Mouse (Mus musculus) kidney, adult 2 months (tissue): ENCODE measurements around the gene Dgkh. TPM values are rescaled to one million over a fixed set of nuclear protein-coding genes. Genes with fewer than 3 reads are reported as not detected.
A peak's percentile ranks its signal among the peaks of the same experiment; 100 is the strongest.

Experiments
- DNase-seq: peaks from one replicate; pipeline ENCODE4 v3.0.0; 2021
- H3K27ac ChIP-seq: fragments of 200-500 bp; 2 replicates; pipeline ENCODE4 v1.5.1; 2012; ENCODE audit warnings: low read depth, low read length, control low read depth, inconsistent platforms; ENCODE audit not compliant: insufficient read depth
- H3K27me3 ChIP-seq: fragments of 200-500 bp; replicated peaks from 2 replicates; pipeline ENCODE4 v1.6.1; 2012; ENCODE audit warnings: mild to moderate bottlenecking, moderate library complexity, low read length, inconsistent platforms; ENCODE audit not compliant: control insufficient read depth, insufficient read depth
- H3K36me3 ChIP-seq: fragments of 200-500 bp; 2 replicates; pipeline ENCODE4 v1.6.1; 2012; ENCODE audit warnings: mild to moderate bottlenecking, moderate library complexity, low read length, inconsistent platforms; ENCODE audit not compliant: control insufficient read depth, insufficient read depth
- H3K4me1 ChIP-seq: fragments of 200-500 bp; 2 replicates; pipeline ENCODE4 v1.6.1; 2011; ENCODE audit warnings: low read length; ENCODE audit not compliant: control insufficient read depth, insufficient read depth
- H3K4me3 ChIP-seq: fragments of 200-500 bp; 2 replicates; pipeline ENCODE4 v1.5.1; 2011; ENCODE audit warnings: mild to moderate bottlenecking, low read depth, low read length, control low read depth; ENCODE audit not compliant: insufficient read depth
- CTCF ChIP-seq: fragments of 200-500 bp; conservative IDR thresholded peaks from 2 replicates; pipeline ENCODE4 v1.5.1; 2011; ENCODE audit warnings: low read depth, mild to moderate bottlenecking, control low read depth, low read length, moderate library complexity, mixed read lengths; ENCODE audit not compliant: insufficient read depth, insufficient read length
- POLR2A ChIP-seq: fragments of 200-500 bp; IDR thresholded peaks from one replicate; pipeline ENCODE4 v1.6.1; 2011; ENCODE audit warnings: low read depth, low read length, control low read depth
- WGBS: fragments of 180-500 bp; shearing (Covaris S2); methylation state at CpG from one replicate; pipeline ENCODE4 v1.1.7; 2018; 5-methylcytosine and 5-hydroxymethylcytosine counted together
- polyA plus RNA-seq: library from polyadenylated mRNA; depleted of rRNA; stranded (reverse); fragments of >200 nt; gene quantifications from 2 replicates; pipeline ENCODE4 v1.2.3, GENCODE M21; 2012

The Dgkh gene
- polyA plus RNA-seq, 1 experiment = 1.9 TPM

DNA sequence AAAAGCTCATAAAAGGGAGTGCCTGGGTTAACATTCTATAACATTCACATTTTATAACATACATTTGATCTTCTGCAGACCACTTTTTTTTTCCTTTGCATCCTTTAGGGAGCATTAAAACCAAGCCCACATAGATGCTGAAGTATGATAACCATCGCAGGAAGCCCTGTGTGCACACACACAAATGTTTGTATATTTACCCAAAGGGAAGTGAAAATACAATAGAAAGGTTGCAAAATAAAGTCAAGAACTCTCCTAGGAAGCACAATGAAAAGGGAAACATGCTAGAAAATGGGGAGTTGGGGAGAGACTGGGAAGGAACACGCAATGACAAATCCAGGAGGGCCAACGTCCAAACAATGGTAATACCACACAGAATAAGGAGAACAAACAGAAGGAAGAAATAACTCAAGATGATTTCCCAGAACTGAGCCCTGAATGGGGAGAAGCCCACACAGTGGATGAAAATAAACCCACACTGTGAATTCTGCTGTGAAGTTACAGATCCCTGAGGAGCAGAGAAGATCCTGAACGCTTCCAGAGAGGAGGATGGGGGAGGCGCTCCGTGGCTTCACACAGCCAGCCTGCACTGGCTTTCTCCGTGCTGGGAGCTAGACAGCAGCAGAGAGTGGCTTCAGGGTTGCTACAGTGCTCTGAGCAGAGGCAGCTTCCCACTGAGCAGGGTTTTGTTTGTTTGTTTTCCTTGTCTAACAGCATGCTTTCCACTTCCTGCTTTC, 54.6 kb downstream of the Dgkh start:
- 39% methylated on average over 7 of the region's 7 CpGs for WGBS
- Histone ChIP-seq H3K4me3 (no peak overlapping the region), H3K36me3 (no peaks in the 10 kb centered on the region), H3K27me3 (no peaks in the 10 kb centered on the region), H3K27ac (no peak overlapping the region), H3K4me1 (no peaks in the 10 kb centered on the region)
- TF ChIP-seq POLR2A (no peak), CTCF (no peak)
- DNase-seq = peak; percentile 21

DNA sequence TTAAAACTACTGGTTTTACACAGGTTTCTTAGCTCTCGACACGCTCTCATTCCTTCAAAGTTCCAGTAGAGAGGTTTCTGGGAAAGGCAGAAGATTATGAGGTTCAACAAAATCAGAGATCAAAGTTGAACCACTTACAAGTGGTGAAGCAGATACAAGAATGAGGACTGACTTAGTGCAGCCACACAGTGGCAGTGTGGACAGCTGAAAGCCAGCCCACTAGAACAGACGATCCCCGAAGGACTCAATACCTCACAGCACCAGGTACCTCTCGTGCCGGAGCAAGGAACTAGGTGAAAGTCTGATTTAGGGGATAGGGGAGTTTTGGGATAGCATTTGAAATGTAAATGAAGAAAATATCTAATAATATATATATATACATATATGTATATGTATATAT, 56.1 kb downstream of the Dgkh start:
- H3K4me1 ChIP-seq = no peaks in the 10 kb centered on the region
- DNase-seq = peak; percentile 45
- TF ChIP-seq CTCF = peak; percentile 60
- no peak for TF ChIP-seq POLR2A
- no peak overlapping the region for H3K27ac ChIP-seq
- no peaks in the 10 kb centered on the region for H3K36me3 ChIP-seq
- H3K4me3 ChIP-seq = no peak overlapping the region
- 41% methylated on average over 6 of the region's 6 CpGs for WGBS
- H3K27me3 ChIP-seq = no peaks in the 10 kb centered on the region

DNA sequence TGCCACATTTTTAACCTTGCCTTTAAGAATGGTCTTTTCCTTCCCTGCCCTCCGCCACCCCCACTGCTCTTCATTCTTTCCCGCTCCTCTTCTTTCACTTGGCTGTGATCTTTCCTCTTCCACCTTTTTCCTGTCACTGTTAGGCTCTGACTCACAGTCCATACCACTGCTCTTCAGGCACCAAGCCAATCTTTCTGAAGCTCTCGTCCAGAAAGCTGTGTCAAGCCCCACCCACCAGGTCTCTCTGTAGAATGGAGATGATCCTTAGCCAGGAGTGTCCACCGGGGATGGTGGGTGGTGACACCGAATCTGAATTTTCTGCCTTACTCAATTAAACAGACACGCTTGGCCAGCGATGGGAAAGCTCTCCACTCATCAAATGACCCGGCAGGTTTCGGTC, 58.0 kb downstream of the Dgkh start:
- Histone ChIP-seq H3K4me1 (no peaks in the 10 kb centered on the region), H3K36me3 (no peaks in the 10 kb centered on the region), H3K4me3 (no peak overlapping the region), H3K27ac (no peak overlapping the region), H3K27me3 (no peaks in the 10 kb centered on the region)
- DNase-seq = peak; percentile 56
- WGBS = 38% methylated on average over 9 of the region's 9 CpGs
- TF ChIP-seq CTCF = no peak
- TF ChIP-seq POLR2A = no peak

DNA sequence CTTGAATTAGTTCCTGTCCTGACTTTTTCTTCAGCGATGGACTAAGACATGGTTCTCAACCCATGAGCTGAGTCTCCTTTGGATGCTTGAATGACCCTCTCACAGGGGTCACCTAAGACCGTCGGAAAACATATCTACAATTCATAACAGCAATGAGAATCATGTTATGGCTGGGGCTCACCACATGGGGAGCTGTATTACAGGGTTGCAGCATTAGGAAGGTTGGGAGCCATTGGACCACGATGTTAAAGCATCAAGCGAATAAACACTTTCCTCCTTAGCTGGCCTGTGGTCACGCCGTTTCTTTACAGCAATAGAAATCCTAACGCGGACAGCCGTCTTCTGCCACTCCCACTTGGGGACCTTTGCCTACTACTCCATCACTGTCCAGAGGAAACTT, 62.6 kb downstream of the Dgkh start:
- H3K27ac ChIP-seq = no peak overlapping the region
- 31% methylated on average over 10 of the region's 10 CpGs for WGBS
- TF ChIP-seq CTCF (peak; percentile 57), POLR2A (no peak)

DNA sequence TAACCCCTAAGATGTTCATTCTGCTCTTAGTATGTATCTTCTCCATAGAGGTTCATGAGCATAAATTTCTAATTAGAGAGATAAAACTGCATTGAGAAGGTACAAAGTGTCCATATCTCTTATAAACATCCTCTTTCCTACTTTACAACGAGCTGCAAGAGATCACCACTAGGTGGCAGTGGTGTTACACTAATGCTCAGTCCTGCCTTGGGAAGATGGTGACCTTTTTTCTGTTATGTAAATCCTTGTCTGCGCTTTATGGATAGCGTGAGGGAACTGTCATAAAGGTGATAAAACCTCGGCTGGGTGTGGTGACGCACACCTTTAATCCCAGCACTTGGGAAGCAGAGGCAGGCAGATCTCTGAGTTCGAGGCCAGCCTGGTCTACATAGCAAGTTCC, 64.3 kb downstream of the Dgkh start:
- WGBS = 18% methylated on average over 6 of the region's 6 CpGs

More for the DNA sequence above, 62.6 kb downstream of the Dgkh start:
- no peaks in the 10 kb centered on the region; the same call in 1 of the 2 replicates for H3K4me1 ChIP-seq
- H3K36me3 ChIP-seq = no peaks in the 10 kb centered on the region
- no peak overlapping the region for H3K4me3 ChIP-seq
- DNase-seq = no peak
- H3K27me3 ChIP-seq = no peaks in the 10 kb centered on the region

DNA sequence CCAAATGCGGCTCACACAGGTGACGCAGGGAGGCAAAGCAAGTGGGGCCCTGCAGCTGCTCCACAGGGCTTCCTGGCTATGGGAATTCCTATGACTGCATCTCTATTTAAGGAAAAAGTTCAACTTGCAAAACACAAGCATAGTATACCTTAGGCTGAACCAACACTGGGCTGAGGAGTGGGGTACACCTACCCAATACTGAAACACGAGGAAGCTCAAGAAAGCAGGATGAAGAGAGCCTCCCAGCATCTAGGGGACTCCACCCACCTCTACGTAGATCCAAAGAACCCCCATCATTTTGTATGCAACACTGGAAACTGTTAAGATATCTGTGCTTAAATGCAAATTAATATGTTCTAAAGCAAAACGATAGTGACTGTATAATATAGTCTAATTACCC, 64.8 kb downstream of the Dgkh start:
- Histone ChIP-seq H3K4me3 (no peak overlapping the region), H3K27ac (no peak overlapping the region), H3K4me1 (no peaks in the 10 kb centered on the region; the same call in 1 of the 2 replicates), H3K27me3 (no peaks in the 10 kb centered on the region), H3K36me3 (no peaks in the 10 kb centered on the region)
- TF ChIP-seq CTCF (no peak), POLR2A (no peak)
- 65% methylated on average over 5 of the region's 5 CpGs for WGBS
- DNase-seq = no peak

More for the DNA sequence above, 64.3 kb downstream of the Dgkh start:
- TF ChIP-seq POLR2A (no peak), CTCF (peak; percentile 69)
- Histone ChIP-seq H3K36me3 (no peaks in the 10 kb centered on the region), H3K27ac (no peak overlapping the region), H3K4me3 (no peak overlapping the region), H3K27me3 (no peaks in the 10 kb centered on the region), H3K4me1 (no peaks in the 10 kb centered on the region; the same call in 1 of the 2 replicates)
- DNase-seq = peak; percentile 85

DNA sequence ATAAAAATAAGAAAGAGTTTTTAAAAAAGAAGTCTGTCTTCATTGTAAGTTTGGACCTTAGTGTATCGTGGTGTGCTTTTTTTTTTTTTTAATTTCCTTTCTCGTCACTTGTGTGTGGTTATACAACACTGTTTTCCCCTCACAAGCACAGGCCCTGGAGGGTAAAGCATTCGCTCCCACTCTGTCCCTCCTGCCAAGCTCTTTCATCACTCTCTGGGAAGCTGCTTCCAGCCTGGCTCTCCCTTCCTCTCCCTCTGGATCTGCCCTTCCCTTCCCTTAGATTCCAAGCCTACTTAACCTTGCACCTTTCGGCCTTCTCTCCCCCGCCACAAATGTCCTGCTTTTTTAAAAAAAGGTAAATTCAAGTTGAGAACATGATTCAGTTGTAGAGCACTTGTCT, 69.9 kb downstream of the Dgkh start:
- 73% methylated on average over 5 of the region's 5 CpGs for WGBS

More for the DNA sequence above, 69.9 kb downstream of the Dgkh start:
- H3K4me1 ChIP-seq = no peaks in the 10 kb centered on the region
- no peak overlapping the region for H3K4me3 ChIP-seq
- DNase-seq = no peak
- no peak overlapping the region for H3K27ac ChIP-seq
- no peaks in the 10 kb centered on the region for H3K36me3 ChIP-seq
- H3K27me3 ChIP-seq = no peaks in the 10 kb centered on the region
- TF ChIP-seq CTCF = no peak
- TF ChIP-seq POLR2A = no peak
